Mouse (Mus musculus): ENCODE measurements around the gene Celsr1. TPM values are rescaled to one million over a fixed set of nuclear protein-coding genes. Genes with fewer than 3 reads are reported as not detected.
A peak's percentile ranks its signal among the peaks of the same experiment; 100 is the strongest.

Celsr1 gene
- total RNA-seq, 2 experiments from 2014 or later, result 5.0 to 5.2 TPM

DNA sequence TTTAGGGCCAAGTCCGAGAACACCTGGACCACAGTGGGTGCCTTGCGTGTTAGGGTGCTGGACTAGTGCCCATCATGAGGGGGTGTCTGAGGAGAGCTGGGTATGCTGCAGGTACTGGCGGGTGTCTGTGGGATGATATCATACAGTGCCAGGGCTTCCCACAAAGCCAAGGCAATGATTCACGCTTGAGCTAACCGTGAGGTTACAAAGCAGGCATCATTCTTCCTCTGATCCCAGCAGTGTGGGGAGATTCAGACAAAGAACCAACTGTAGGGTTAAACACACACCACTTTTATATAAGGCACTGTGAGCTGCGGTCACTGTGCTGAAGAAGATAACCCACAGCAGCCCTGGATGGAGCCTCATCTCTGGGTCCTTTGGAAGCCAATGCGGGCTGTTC lies 67.5 kb downstream of the Celsr1 start:
- DNase-seq, result no peak
- intact Hi-C loops (cut with DNase I), result no loop called here

- no peak for DNase-seq
- intact Hi-C loops (cut with DNase I), result no loop called here
Measured at GRCm38 (mm10) chr15:85963279-85963840, 70.2 kb downstream of the Celsr1 start.

DNA sequence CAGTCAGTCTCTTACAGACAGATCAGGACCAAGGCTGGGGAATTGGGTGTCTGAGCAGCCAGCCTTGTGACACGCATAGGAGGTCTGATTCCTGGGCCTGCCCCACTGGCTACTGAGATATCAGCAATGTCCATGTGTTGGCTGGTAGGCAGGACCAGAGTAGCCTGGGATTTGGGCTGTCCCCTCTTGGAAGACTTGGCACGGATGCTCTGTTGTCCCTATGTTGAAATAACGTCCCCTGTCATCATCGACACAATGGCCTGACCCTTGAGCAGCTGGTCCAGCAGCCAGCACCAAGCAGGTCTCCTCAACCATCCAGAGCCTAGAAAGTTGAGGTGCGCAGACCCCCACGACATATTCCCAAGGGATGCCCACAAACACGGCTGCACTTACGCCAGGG lies 70.9 kb downstream of the Celsr1 start:
- intact Hi-C loops (cut with DNase I), result no loop called here

DNA sequence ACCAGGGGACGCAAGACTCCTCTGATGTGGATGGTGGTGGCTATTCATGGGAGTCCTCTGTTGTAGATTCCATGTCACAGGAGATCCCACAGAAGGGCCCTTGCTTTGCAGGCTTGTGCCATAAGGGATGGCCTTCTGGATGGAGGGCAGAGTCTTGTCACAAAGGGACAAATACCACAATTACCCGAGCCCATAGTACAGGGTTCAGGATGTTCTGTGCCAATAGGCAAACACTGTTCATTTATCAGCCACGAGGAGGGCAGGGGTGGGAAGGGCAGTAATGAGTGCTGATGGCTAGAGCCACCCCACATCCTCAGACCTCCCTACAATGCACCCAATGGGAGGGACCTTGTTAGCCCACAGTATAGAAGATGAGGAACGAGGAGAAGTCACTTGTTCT lies 71.9 kb downstream of the Celsr1 start:
- intact Hi-C loops (cut with DNase I), result no loop called here
- DNase-seq, result no peak

More for the DNA sequence above, 70.9 kb downstream of the Celsr1 start:
- no peak for DNase-seq

DNA sequence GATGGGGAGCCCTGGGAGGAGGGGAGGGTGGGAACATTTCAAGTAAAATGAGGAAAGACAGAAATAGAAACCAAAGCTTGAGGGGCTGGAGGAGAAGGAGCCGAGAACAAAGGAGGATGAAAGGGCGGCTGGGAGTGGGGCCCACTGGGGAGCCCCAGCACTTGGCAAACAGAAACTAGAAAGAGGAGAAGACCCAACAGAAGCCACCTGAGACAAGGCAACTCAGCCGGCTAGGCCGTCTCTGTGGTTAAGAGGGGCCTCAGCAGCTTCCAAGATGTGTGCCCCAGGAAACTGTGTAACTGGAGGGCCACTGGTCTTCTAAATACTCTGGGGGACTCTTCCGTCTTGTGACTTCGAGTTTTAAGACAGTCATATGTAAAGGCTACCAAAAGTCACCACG lies 72.4 kb downstream of the Celsr1 start:
- intact Hi-C loops (cut with DNase I), result no loop called here
- DNase-seq, result no peak

- intact Hi-C loops (cut with DNase I), result no loop called here
- no peak for DNase-seq
Measured at GRCm38 (mm10) chr15:85956202-85956601, 77.4 kb downstream of the Celsr1 start.

- DNase-seq, result no peak
- intact Hi-C loops (cut with DNase I), result no loop called here
Measured at GRCm38 (mm10) chr15:85953458-85953857, 80.1 kb downstream of the Celsr1 start.

DNA sequence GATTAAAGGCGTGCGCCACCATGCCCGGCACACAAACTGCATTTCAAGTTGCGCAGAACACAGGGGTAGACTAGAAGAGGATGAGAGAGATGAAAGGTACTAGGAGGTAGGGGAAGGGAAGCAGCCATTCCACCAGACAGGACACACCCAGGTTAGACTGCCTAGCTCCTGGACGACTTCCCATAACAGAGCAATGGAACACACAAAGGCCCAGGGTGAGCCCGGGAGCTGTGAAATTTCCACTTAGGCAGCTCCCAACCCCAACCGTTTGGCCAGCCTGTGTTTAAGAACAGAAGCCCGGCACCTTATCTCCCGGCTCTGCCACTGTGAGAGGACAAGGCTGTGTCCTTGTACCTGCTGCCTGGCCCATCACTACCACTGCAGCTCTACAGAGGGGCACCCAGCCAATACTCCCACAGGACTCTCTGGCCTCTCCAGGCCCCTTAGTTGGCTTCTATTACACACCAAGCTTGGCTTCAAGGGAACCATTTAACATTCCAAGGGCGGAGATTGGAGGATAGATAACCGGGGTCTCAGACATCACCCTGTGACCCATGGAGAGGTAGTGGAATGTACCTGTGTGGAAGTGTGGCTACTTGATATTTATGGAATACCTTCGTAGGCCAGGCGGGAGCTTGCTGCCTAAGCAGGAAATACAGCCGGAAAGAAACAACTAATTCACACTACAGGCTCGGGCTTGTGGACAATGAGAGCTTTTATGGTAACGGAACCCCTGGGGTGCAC lies 84.0 kb downstream of the Celsr1 start:
- intact Hi-C loops (cut with DNase I), result no loop called here
- DNase-seq, result no peak

- no peak for DNase-seq
- intact Hi-C loops (cut with DNase I), result no loop called here
Measured at GRCm38 (mm10) chr15:85947967-85948366, 85.6 kb downstream of the Celsr1 start.

DNA sequence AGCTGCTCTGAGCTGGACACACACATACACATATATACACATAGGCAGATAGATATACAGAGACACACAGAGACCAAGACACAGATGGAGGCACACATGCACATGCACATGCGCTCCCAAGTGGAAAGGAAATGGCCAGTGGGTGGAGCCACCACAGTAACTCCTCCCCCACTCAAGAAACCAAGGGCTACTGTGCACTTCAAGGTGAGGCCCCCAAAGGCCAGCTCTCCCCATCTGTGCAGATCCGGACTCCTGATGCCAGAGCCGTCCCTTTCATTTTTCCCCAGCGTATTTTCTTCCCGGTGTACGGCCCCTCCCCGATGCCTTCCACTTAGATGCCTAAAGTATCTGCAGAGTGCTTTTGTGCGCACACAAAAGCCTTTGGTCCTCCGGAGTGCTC lies 86.0 kb downstream of the Celsr1 start:
- intact Hi-C loops (cut with DNase I), result no loop called here
- DNase-seq, result peak; percentile 20

DNA sequence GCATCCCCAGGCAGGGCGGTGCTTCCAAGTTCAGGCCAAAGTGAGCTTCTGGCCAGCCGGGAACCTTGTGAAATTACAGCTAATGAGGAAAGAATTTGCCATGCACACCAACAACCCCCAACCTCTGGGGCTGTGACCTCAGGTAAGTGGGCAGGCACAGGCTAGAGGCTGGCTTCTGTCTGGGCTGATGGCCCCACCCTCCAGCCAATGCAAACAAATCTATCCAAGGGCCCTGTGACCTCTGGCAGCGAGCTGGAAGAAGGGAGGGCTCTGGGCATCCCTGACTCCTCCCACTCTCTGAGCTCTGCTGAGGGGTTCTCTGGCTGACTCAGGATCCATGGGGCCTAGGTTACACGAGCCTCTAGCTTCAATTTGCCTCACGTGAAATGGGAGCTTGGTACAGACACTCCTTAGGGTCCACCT lies 97.9 kb downstream of the Celsr1 start:
- no peak for DNase-seq
- intact Hi-C loops (cut with DNase I), result no loop called here

GRCm38 (mm10) chr15:85928161-85928560 lies 105.4 kb downstream of the Celsr1 start:
- intact Hi-C loops (cut with DNase I), result no loop called here
- DNase-seq, result no peak

DNA sequence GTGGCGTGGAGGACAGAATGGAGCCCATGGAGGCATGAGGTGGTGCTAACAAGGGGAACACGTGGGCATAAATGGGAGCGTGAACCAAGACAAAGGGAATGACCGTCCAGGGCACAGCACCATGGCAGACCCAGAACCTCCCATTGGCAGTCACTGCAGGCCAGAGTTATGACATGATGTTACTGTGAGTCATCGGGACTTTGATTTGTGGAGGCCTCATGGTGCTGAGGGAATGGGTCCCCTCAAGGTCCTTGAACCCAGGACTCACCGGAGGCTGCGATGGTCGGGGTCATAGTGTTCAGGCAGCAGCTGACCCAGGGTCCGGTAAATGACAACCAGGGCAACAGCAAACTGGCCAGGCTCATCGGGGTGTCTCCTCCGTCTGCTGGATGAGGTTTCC lies 111.7 kb downstream of the Celsr1 start:
- no peak for DNase-seq
- intact Hi-C loops (cut with DNase I), result no loop called here

DNA sequence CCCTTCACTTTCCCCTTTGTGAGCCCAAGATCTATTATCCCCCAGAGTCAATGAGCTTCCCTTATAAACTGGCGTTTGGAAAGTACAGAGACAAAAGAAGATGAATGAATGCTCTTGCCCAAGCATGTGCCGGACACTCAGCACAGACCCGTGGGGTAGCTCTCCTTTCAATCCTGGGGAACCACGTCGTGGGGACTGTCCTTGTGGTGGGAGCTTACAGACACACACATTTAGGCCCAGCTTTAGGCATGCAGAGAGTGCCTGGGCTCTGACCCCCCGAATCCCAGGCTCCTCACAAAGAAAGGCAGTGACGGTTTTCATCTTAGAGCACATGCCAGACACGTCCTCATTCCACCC lies 113.7 kb downstream of the Celsr1 start:
- DNase-seq, result no peak
- intact Hi-C loops (cut with DNase I), result no loop called here

DNA sequence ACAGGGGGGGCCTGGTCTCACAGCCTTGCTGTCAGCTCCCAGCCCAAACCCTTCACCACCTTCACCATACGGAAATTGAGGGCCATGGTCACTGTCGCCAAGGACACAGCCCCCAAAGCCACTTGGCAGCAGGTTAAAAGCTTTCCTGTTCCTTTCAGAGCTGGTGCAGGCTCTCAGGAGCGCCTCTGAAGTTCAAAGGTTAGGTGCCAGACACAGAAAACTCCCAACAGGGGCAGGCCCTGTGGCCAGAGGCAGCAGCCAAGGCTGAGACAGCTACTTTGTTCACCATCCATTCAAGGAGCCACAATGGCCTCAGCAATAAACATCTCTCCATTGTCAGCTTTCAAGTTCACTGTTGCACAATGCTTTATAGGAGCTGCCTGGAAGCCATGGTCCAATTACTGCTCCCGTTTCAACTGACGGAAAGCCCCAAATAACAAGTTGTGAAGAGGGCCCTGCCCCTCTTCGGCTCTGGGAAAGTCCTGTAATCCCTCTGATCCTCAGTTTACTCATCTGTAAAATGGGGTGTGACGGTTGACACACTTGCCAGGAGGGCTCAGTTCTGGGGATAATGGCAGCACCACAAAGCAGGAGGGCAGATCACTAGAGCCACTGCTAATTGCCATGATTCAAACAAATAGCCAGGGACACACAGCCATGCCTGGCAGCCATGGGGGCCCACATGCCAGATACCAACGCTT lies 114.2 kb downstream of the Celsr1 start:
- intact Hi-C loops (cut with DNase I), result no loop called here
- DNase-seq, result no peak

GRCm38 (mm10) chr15:85913605-85914004 lies 120.0 kb downstream of the Celsr1 start:
- peak; percentile 86 for DNase-seq
- intact Hi-C loops (cut with DNase I), result loop anchor here (5.0 kb wide), 1 partner anchor 124 kb away; no protein-coding TSS in a partner anchor

DNA sequence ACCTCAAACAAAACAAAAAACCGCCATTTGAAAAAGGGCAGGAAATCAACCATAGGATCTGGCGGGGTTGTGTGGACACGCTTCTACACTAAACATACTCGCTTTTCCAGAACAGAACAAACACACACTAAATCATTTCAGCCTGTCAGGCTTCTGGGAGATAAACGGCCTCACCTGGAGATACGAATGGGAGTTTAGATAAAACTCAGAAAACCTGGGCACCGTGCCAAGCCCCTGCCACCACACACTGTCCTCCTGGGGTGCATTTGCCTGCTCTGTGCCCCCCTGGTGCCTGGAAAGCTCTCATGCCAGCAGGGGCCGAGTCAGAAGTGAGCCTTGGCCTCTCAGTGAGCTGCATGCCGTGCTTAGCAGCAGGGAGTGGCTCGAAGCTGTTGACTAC lies 123.6 kb downstream of the Celsr1 start:
- intact Hi-C loops (cut with DNase I), result loop anchor here (5.0 kb wide), 1 partner anchor 127 kb away; no protein-coding TSS in a partner anchor
- no peak for DNase-seq

GRCm38 (mm10) chr15:85909492-85909829 lies 124.1 kb downstream of the Celsr1 start:
- DNase-seq, result no peak
- intact Hi-C loops (cut with DNase I), result no loop called here

- no peak for DNase-seq
- intact Hi-C loops (cut with DNase I), result no loop called here
Measured at GRCm38 (mm10) chr15:85908660-85909491, 124.7 kb downstream of the Celsr1 start.

DNA sequence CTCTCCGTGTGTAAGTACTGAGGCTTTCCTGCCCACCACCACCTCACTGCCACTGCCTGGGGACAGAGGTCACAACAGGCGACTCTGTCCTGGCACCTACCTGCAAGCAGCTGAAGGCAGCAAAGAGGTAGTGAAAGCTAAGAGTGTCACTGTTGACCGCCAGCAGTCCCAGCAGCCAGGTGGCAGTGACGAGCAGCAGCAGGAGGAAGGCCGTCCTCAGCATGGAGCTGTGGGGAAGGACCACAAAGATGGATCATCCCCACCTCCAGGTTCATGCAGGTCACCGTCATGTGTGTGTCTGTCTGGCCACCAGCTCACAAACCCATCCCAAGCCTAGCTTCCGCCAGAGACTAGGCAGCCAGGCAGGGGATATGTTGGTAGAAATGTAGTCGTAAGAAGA lies 129.8 kb downstream of the Celsr1 start:
- intact Hi-C loops (cut with DNase I), result no loop called here
- DNase-seq, result no peak

DNA sequence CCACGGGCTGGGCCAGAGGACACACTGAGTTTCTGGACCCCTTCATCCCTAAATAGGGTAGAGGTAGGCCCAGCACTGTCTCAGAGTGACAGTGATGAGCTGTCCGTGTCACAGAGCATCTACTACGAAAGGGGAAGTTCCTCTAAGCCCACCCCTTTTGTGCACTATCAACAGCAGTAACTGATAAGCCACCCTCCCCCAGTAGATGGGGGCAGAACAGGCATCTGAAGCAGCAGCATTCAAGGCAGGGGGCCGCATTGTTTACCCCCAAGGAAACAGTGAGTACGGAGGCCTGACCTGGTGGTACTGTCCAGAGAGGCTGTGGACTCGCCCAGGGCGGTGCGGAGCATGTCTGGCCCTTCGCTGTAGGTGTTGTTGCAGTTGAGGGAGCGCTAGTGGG lies 131.1 kb downstream of the Celsr1 start:
- no peak for DNase-seq
- intact Hi-C loops (cut with DNase I), result no loop called here

All from left cerebral cortex, postnatal 4 days (tissue).